ENCODE assay signal across 1 mouse cellular context in the genomic region with DNA sequence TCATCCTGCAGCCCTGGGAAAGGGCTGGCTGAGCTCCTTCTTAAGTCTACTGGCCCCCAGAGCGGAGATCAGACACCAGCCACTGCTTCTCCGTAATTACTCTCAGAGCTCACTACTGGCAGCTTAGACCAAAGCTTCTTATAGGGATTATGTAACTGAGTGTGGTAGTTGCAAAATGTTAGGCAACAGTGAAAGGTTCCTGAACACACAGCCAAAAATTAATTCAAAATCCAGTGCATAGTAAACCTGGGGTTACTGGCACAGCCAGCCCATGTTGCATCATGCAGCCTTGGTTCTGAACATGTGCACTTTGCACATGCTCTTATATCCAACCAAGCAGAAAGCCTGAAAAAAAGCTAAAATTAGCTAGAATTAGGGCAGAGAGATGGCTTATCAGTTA.
TF ChIP-seq lines count a peak whose summit lies in the region.

No protein-coding gene starts in this region.

TF ChIP-seq in MEL, 35 proteins besides CTCF, POLR2A, EP300 and RAD21 (continued from another document):
- TF ChIP-seq NRF1 (IDR thresholded peaks at IDR 0.05; ENCODE audit: insufficient read depth, low read depth, low read length, poor library complexity, severe bottlenecking) (0 out of 2 replicates have a peak, but pooled peaks have one; percentile 10), MXI1 (IDR thresholded peaks at IDR 0.05; ENCODE audit: low read depth, low read length) (0 out of 2 replicates have a peak, but pooled peaks have one; percentile 45), UBTF (IDR thresholded peaks at IDR 0.05; ENCODE audit: borderline replicate concordance, insufficient read depth, low read depth, low read length) (no peak), SMC3 (IDR thresholded peaks at IDR 0.05; ENCODE audit: low read depth, low read length) (no peak), RCOR1 (IDR thresholded peaks at IDR 0.05; ENCODE audit: low read depth, low read length) (no peak), GABPA (IDR thresholded peaks at IDR 0.05; ENCODE audit: low read depth, low read length) (no peak), TAL1 (IDR thresholded peaks at IDR 0.05; ENCODE audit: low read length) (no peak)
TF ChIP-seq in MEL: peak in this region for 5.
